ENCODE assay signal across 10 mouse cellular contexts in genomic region chr6:46563470-46563869, GRCm38 (mm10).
"Had no signal": no experiment of that assay in that cellular context is flagged by ENCODE, and none has a peak within 500 bp of the region (broad histone marks: within the 10 kb centered on the region; RNA-seq: fewer than 3 reads in every experiment).

No protein-coding gene starts in this region.

- DNase-seq: retina, postnatal 1 day; right cerebral cortex, postnatal 25 days; right cerebral cortex, postnatal 4 days; spleen, adult 18-20 months; thymus, adult 18-20 months; thymus, adult 2 months; thymus, postnatal 14 days; thymus, postnatal 25 days; thymus, postnatal 36 days; thymus, postnatal 4 days had no signal
